Mouse (Mus musculus) limb, embryonic 11.5 days (tissue): ENCODE measurements around the gene Agk. TPM values are rescaled to one million over a fixed set of nuclear protein-coding genes. Genes with fewer than 3 reads are reported as not detected.

Experiments
- ATAC-seq: fragments of 200-750 bp; cut with Nextera tagmentation; 2 replicates; pipeline ENCODE4 v1.8.0; 2017; ENCODE audit warnings: low read depth; ENCODE audit not compliant: insufficient number of reproducible peaks, low FRiP score, low TSS enrichment
- DNase-seq: peaks from one replicate; pipeline ENCODE4 v3.0.0-alpha.2; 2015; ENCODE audit warnings: low spot score
- H3K27ac ChIP-seq: fragments of 300-500 bp; sonication (generic); replicated peaks from 2 replicates; pipeline ENCODE4 v1.5.1; 2014; ENCODE audit warnings: low read depth, mild to moderate bottlenecking, low read length
- H3K27me3 ChIP-seq: fragments of 300-500 bp; sonication (generic); 2 replicates; pipeline ENCODE4 v1.6.1; 2014; ENCODE audit warnings: mild to moderate bottlenecking, low read length, mixed read lengths; ENCODE audit not compliant: control insufficient read depth, insufficient read depth
- H3K36me3 ChIP-seq: fragments of 300-500 bp; sonication (generic); 2 replicates; pipeline ENCODE4 v1.6.1; 2014; ENCODE audit warnings: mild to moderate bottlenecking, low read length, moderate library complexity, mixed read lengths; ENCODE audit not compliant: control insufficient read depth, insufficient read depth
- H3K4me1 ChIP-seq: fragments of 300-500 bp; sonication (generic); 2 replicates; pipeline ENCODE4 v1.6.1; 2014; ENCODE audit warnings: low read length, mixed read lengths; ENCODE audit not compliant: control insufficient read depth, insufficient read depth
- H3K4me2 ChIP-seq: fragments of 300-500 bp; sonication (generic); 2 replicates; pipeline ENCODE4 v1.6.1; 2014; ENCODE audit warnings: low read depth, mild to moderate bottlenecking, moderate library complexity; ENCODE audit not compliant: severe bottlenecking
- H3K4me3 ChIP-seq: fragments of 300-500 bp; sonication (generic); 2 replicates; pipeline ENCODE4 v1.5.1; 2014; ENCODE audit warnings: low read depth, low read length
- H3K9ac ChIP-seq: fragments of 300-500 bp; sonication (generic); 2 replicates; pipeline ENCODE4 v1.6.1; 2014; ENCODE audit warnings: mild to moderate bottlenecking, low read length
- H3K9me3 ChIP-seq: fragments of 300-500 bp; sonication (generic); 2 replicates; pipeline ENCODE4 v1.6.1; 2016; ENCODE audit warnings: low read length; ENCODE audit not compliant: control insufficient read depth
- WGBS: fragments of 180-500 bp; shearing (Covaris S2); extraction: QIAGEN DNeasy Blood & Tissue Kit; methylation state at CpG from one replicate; pipeline ENCODE4 v1.1.7; 2014; 5-methylcytosine and 5-hydroxymethylcytosine counted together
- polyA plus RNA-seq: library from polyadenylated mRNA; unstranded; fragments of >200 nt; fragmentation: Nextera tagmentation; extraction: Ambion mirVana; gene quantifications from 2 replicates; pipeline ENCODE4 v1.2.1, GENCODE M21; 2014

Agk gene
- polyA plus RNA-seq, 1 experiment from 2014 or later = 43.1 TPM

- no peak overlapping the region for H3K27ac ChIP-seq
- H3K4me1 ChIP-seq = no peaks in the 10 kb centered on the region
- no peak overlapping the region for H3K4me2 ChIP-seq
- DNase-seq (no peak), ATAC-seq (no peak)
- no peaks in the 10 kb centered on the region for H3K9me3 ChIP-seq
- H3K27me3 ChIP-seq = no peaks in the 10 kb centered on the region
- H3K9ac ChIP-seq = no peak overlapping the region
- no peak overlapping the region for H3K4me3 ChIP-seq
- 88% methylated on average over 10 of the region's 10 CpGs for WGBS
- no peaks in the 10 kb centered on the region for H3K36me3 ChIP-seq
Observed at GRCm38 (mm10) chr6:40346959-40347771, 22.2 kb downstream of the Agk start.

DNA sequence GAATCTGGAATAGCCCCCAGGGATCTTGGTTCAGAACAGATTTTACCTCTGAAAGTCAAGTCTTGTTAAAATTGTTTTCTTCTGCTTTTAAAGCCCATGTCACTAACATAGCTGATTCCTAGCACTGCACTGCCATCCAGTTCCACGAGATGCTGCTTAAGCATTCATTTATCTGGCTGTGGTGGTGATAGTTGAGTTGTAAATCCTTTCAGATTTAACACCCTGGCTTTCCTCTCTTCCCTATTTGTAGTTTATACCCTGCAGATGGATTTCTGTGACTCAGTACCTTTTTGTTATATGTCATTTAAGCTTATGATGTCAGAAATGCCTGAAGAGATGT, 22.8 kb downstream of the Agk start:
- no peak overlapping the region for H3K4me2 ChIP-seq
- H3K36me3 ChIP-seq = 0 out of 2 replicates have a peak, but pooled peaks cover 2% of the 10 kb centered on the region
- DNase-seq = no peak
- no peaks in the 10 kb centered on the region for H3K4me1 ChIP-seq
- 77% methylated on average over 1 of the region's 1 CpGs for WGBS
- H3K4me3 ChIP-seq = no peak overlapping the region
- ATAC-seq = no peak
- H3K27me3 ChIP-seq = no peaks in the 10 kb centered on the region
- H3K27ac ChIP-seq = no peak overlapping the region
- H3K9me3 ChIP-seq = no peaks in the 10 kb centered on the region
- no peak overlapping the region for H3K9ac ChIP-seq

- H3K36me3 ChIP-seq = 0 out of 2 replicates have a peak, but pooled peaks cover 2% of the 10 kb centered on the region
- DNase-seq (no peak), ATAC-seq (no peak)
- H3K9me3 ChIP-seq = no peaks in the 10 kb centered on the region
- H3K27me3 ChIP-seq = no peaks in the 10 kb centered on the region
- no peak overlapping the region for H3K4me3 ChIP-seq
- no peaks in the 10 kb centered on the region for H3K4me1 ChIP-seq
- H3K27ac ChIP-seq = no peak overlapping the region
- H3K9ac ChIP-seq = no peak overlapping the region
- no peak overlapping the region for H3K4me2 ChIP-seq
Observed at GRCm38 (mm10) chr6:40350041-40350440, 25.1 kb downstream of the Agk start.

DNA sequence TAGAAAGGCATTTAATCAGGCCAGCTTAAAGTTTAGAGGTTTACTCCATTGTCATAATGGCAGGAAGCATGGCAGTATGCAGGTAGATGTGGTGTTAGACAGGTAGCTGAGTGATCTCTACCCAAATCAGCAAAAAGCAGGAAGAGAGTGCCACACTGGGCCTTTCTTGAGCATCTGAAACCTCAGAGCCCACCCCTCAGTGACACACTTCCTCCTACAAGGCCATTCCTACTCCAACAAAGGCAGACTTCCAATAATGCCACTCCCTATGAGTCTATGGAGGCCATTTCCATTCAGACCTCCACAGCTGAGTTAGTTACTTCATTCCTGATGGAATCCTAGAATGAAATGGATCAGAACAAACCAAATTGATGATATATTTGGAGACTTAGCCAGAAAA, 25.9 kb downstream of the Agk start:
- Histone ChIP-seq H3K27me3 (no peaks in the 10 kb centered on the region), H3K27ac (no peak overlapping the region), H3K4me2 (no peak overlapping the region), H3K4me1 (no peaks in the 10 kb centered on the region), H3K4me3 (no peak overlapping the region), H3K9ac (no peak overlapping the region), H3K9me3 (no peaks in the 10 kb centered on the region), H3K36me3 (0 out of 2 replicates have a peak, but pooled peaks cover 2% of the 10 kb centered on the region)
- ATAC-seq (no peak), DNase-seq (no peak)

DNA sequence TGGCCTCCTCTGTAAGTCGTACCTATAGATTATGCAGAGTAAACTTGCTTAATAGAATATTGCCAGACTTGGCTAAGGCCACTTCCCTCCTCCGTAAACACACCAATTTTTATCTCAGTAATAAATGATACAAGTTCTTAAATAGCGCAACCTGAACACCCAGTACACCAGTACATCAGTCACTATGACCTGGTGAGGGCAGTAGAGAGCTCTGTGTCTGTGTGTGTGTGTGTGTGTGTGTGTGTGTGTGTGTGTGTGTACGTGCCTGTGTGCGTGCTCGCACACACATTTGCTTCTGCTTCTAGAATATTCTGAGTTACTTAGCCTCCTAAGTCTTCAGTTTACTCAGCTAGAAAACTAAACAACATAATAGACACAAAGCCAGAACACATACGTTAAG, 28.4 kb downstream of the Agk start:
- Histone ChIP-seq H3K4me3 (no peak overlapping the region), H3K9me3 (no peaks in the 10 kb centered on the region), H3K9ac (no peak overlapping the region), H3K4me2 (no peak overlapping the region), H3K36me3 (0 out of 2 replicates have a peak, but pooled peaks cover 2% of the 10 kb centered on the region), H3K27ac (no peak overlapping the region), H3K27me3 (no peaks in the 10 kb centered on the region), H3K4me1 (no peaks in the 10 kb centered on the region)
- 94% methylated on average over 7 of the region's 7 CpGs for WGBS
- ATAC-seq (no peak), DNase-seq (no peak)

- Histone ChIP-seq H3K4me3 (no peak overlapping the region), H3K4me2 (no peak overlapping the region), H3K27ac (no peak overlapping the region), H3K27me3 (no peaks in the 10 kb centered on the region), H3K36me3 (no peaks in the 10 kb centered on the region), H3K4me1 (no peaks in the 10 kb centered on the region), H3K9ac (no peak overlapping the region), H3K9me3 (no peaks in the 10 kb centered on the region)
- no peak for ATAC-seq
- WGBS = 95% methylated on average over 6 of the region's 6 CpGs
- DNase-seq = no peak
Observed at GRCm38 (mm10) chr6:40371031-40371430, 46.1 kb downstream of the Agk start.

- H3K9me3 ChIP-seq = no peaks in the 10 kb centered on the region
- H3K4me2 ChIP-seq = no peak overlapping the region
- no peaks in the 10 kb centered on the region for H3K36me3 ChIP-seq
- no peak overlapping the region for H3K9ac ChIP-seq
- ATAC-seq (no peak), DNase-seq (no peak)
- H3K27ac ChIP-seq = no peak overlapping the region
- no peaks in the 10 kb centered on the region for H3K4me1 ChIP-seq
- no peak overlapping the region for H3K4me3 ChIP-seq
- H3K27me3 ChIP-seq = no peaks in the 10 kb centered on the region
- WGBS = 83% methylated on average over 3 of the region's 3 CpGs
Observed at GRCm38 (mm10) chr6:40380181-40380580, 55.2 kb downstream of the Agk start.

GRCm38 (mm10) chr6:40381908-40382307, 56.9 kb downstream of the Agk start:
- Histone ChIP-seq H3K4me1 (no peaks in the 10 kb centered on the region), H3K4me3 (no peak overlapping the region), H3K4me2 (no peak overlapping the region), H3K27me3 (no peaks in the 10 kb centered on the region), H3K9me3 (no peaks in the 10 kb centered on the region), H3K36me3 (no peaks in the 10 kb centered on the region), H3K27ac (no peak overlapping the region), H3K9ac (no peak overlapping the region)
- DNase-seq (no peak), ATAC-seq (no peak)
- 84% methylated on average over 4 of the region's 4 CpGs for WGBS

GRCm38 (mm10) chr6:40385682-40386081, 60.7 kb downstream of the Agk start:
- ATAC-seq = no peak
- WGBS = 77% methylated on average over 3 of the region's 3 CpGs
- Histone ChIP-seq H3K9ac (no peak overlapping the region), H3K4me1 (no peaks in the 10 kb centered on the region), H3K27ac (no peak overlapping the region), H3K4me2 (no peak overlapping the region), H3K36me3 (no peaks in the 10 kb centered on the region), H3K9me3 (no peaks in the 10 kb centered on the region), H3K27me3 (no peaks in the 10 kb centered on the region), H3K4me3 (no peak overlapping the region)
- no peak for DNase-seq
